Mouse (Mus musculus) hindbrain, postnatal 0 days (tissue): ENCODE results near the gene Gm10959. TPM values are rescaled to one million over a fixed set of nuclear protein-coding genes. Genes with fewer than 3 reads are reported as not detected.

ENCODE experiments used
- ATAC-seq: fragments of 200-750 bp; cut with Nextera tagmentation; 2 replicates; pipeline ENCODE4 v1.8.0; 2017; ENCODE audit warnings: mild to moderate bottlenecking, moderate TSS enrichment, moderate library complexity
- DNase-seq: peaks from one replicate; pipeline ENCODE4 v3.0.0-alpha.2; 2015; ENCODE audit warnings: low spot score
- H3K27ac ChIP-seq: fragments of 300-500 bp; sonication (generic); 2 replicates; pipeline ENCODE4 v1.5.1; 2014; ENCODE audit warnings: mild to moderate bottlenecking
- H3K27me3 ChIP-seq: fragments of 300-500 bp; sonication (generic); 2 replicates; pipeline ENCODE4 v1.6.1; 2014; ENCODE audit warnings: low read length, mixed read lengths; ENCODE audit not compliant: insufficient read depth
- H3K36me3 ChIP-seq: fragments of 300-500 bp; sonication (generic); 2 replicates; pipeline ENCODE4 v1.6.1; 2014; ENCODE audit warnings: low read length, mixed read lengths; ENCODE audit not compliant: insufficient read depth
- H3K4me1 ChIP-seq: fragments of 300-500 bp; sonication (generic); 2 replicates; pipeline ENCODE4 v1.6.1; 2014; ENCODE audit warnings: antibody characterized with exemption, low read length, mixed read lengths; ENCODE audit not compliant: insufficient read depth
- H3K4me2 ChIP-seq: fragments of 300-500 bp; sonication (generic); 2 replicates; pipeline ENCODE4 v1.6.1; 2014; ENCODE audit warnings: low read depth, mild to moderate bottlenecking, low read length, moderate library complexity, mixed read lengths
- H3K4me3 ChIP-seq: fragments of 300-500 bp; sonication (generic); 2 replicates; pipeline ENCODE4 v1.5.1; 2014; ENCODE audit warnings: low read length
- H3K9ac ChIP-seq: fragments of 300-500 bp; sonication (generic); replicated peaks from 2 replicates; pipeline ENCODE4 v1.6.1; 2014; ENCODE audit warnings: mild to moderate bottlenecking, low read length, moderate library complexity, mixed read lengths
- H3K9me3 ChIP-seq: fragments of 300-500 bp; sonication (generic); 2 replicates; pipeline ENCODE4 v1.6.1; 2016; ENCODE audit warnings: low read length, mixed read lengths
- CTCF ChIP-seq: IDR thresholded peaks from 2 replicates; pipeline ENCODE4 v1.5.1; 2016; ENCODE audit warnings: antibody characterized with exemption, control low read depth, low read depth
- WGBS: fragments of 180-500 bp; shearing (Covaris S2); extraction: QIAGEN DNeasy Blood & Tissue Kit; methylation state at CpG from one replicate; pipeline ENCODE4 v1.1.7; 2014; 5-methylcytosine and 5-hydroxymethylcytosine counted together
- polyA plus RNA-seq: library from polyadenylated mRNA; unstranded; fragments of >200 nt; fragmentation: Nextera tagmentation; extraction: Ambion mirVana; gene quantifications from 2 replicates; pipeline ENCODE4 v1.2.1, GENCODE M21; 2015
- total RNA-seq: library from RNA; depleted of rRNA; stranded (reverse); fragments of >200 nt; gene quantifications from 2 replicates; pipeline ENCODE4 v1.2.3, GENCODE M21; 2014

Gm10959 gene
- total and polyA plus RNA-seq, 2 experiments from 2014 or later: not detected

DNA sequence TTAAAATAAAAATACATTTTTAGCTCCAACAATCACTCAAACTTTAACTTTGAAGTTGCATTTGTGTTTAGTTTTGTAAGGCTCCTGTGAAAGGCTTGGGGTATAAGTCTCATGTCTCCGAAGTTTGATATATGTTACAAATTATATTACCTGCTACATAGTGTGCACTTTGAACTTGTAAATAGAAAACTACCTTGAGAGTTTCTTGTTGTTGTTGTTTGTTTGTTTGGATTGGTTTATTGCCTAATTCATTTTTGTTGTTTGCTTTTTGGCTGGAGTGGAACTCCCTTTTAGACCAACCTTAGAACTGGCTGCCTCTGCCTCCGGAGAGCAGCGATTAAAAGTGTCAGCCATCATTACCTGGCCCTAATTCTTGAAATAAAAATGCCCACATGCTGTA is 24.4 kb downstream of the Gm10959 start, which contains the start of gene Fabp2:
TSS of gene Fabp2 (plus strand) at position 301 of the 400 bp plus-strand sequence.
- Histone ChIP-seq H3K9me3 (no peaks in the 10 kb centered on the region), H3K27me3 (no peaks in the 10 kb centered on the region), H3K4me1 (no peaks in the 10 kb centered on the region), H3K36me3 (no peaks in the 10 kb centered on the region), H3K27ac (no peak within 1 kb of the TSS), H3K9ac (no peak within 1 kb of the TSS), H3K4me3 (no peak within 1 kb of the TSS), H3K4me2 (no peak within 1 kb of the TSS)
- ATAC-seq (no peak), DNase-seq (no peak)
- WGBS: 90% methylated on average over 3 of the region's 3 CpGs
- TF ChIP-seq CTCF: no peak

DNA sequence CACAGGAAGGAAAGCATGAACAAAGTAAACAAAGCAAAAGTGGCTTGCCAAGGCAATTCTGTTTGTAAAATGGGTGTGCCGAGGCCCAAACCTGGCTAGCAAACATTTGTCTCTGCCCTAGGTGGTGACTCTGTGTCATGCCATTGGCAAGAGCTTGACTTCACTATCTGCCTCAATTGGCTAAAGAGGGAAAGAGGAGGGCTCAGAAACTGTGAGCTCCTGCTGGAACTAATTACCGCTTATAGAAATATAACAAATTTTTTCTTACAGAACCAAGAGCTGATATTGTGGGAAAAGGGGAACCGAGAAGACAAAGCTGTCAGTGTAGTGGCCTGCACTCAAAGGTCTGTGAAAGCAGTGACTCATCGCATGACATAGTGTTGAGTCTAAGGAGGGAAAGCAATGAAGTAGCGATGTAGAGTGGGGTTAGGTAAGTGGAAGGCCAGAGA is 30.8 kb downstream of the Gm10959 start:
- Histone ChIP-seq H3K27ac (no peak overlapping the region), H3K36me3 (no peaks in the 10 kb centered on the region), H3K4me3 (no peak overlapping the region), H3K27me3 (no peaks in the 10 kb centered on the region), H3K9ac (no peak overlapping the region), H3K4me2 (no peak overlapping the region), H3K4me1 (no peaks in the 10 kb centered on the region), H3K9me3 (no peaks in the 10 kb centered on the region)
- 93% methylated on average over 5 of the region's 5 CpGs for WGBS
- DNase-seq (no peak), ATAC-seq (no peak)
- TF ChIP-seq CTCF: no peak

DNA sequence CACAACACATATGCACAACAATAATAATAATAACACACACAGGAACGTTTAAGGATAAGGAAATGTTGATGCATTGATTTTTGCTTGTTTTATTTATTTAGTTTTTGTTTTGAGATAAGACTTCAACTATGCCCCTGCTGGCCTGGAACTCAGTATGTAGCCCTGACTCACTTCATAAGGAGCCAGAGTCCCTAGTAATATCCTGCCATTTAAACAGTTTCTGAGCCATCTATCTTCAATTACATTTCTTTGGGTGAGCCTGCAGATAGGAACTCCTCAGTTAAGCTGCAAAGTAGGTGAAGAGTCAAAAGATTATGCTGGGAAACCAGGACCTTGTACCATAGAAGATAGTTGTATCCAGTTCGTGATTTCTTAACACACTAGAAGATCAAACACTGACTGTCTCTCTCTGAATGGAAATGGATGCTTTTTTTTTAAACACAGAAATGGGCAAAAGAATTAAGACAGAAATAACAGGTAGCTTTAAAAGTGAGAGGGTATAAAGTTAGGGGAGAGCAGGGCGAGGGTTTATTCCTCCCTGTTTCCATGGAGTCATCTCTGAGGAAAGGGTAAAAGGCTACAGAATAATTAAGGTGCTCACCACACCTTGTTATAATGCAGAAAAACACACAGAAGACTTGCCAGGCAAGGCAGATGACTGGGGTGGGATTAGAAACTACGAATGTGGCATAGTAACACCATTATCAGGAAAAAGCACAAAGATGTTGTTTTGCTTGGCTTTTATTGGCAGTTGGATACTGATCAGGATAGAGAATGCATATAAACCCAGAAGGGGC is 31.5 kb downstream of the Gm10959 start:
- H3K4me3 ChIP-seq: no peak overlapping the region
- WGBS: 81% methylated on average over 4 of the region's 4 CpGs

DNA sequence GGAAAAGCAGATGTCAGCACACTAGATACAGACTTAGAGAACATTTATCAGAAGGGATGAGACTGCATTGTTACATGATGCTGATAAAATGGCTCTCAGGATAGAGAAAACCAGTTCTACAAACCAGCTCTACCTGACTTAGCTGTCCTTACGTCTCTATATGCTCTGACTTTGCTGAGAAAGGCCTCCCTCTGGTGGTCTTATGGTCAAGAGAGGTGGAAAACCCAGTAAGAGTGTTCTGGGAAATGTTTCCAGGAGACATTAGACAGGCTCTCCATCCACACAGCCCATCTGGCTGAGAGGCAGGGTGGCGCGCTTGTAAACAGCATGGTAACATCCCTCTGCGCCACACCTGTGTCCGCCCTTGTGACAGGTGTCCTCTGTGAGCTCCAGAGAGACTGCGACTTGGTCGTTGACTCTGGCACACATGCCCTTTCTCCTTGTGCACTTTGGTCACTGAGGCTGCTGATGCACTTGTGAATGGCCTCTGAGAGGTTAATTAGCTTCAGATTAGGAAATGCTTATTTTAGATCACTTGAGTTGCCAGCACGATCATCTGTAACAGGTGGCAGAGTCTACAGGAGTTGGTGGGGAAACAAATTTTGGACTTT is 40.4 kb downstream of the Gm10959 start:
- Histone ChIP-seq H3K27ac (no peak overlapping the region), H3K27me3 (no peaks in the 10 kb centered on the region), H3K4me1 (no peaks in the 10 kb centered on the region), H3K4me3 (no peak overlapping the region), H3K4me2 (no peak overlapping the region), H3K9me3 (no peaks in the 10 kb centered on the region), H3K36me3 (no peaks in the 10 kb centered on the region), H3K9ac (no peak overlapping the region)
- 0 out of 2 replicates have a peak, but pooled peaks have one; percentile 17 for TF ChIP-seq CTCF
- DNase-seq (no peak), ATAC-seq (no peak)
- WGBS: 88% methylated on average over 8 of the region's 8 CpGs

More for the DNA sequence above, 31.5 kb downstream of the Gm10959 start:
- ATAC-seq (no peak), DNase-seq (no peak)
- H3K27me3 ChIP-seq: no peaks in the 10 kb centered on the region
- no peak for TF ChIP-seq CTCF
- H3K4me1 ChIP-seq: no peaks in the 10 kb centered on the region
- H3K27ac ChIP-seq: no peak overlapping the region
- no peak overlapping the region for H3K4me2 ChIP-seq
- H3K9ac ChIP-seq: no peak overlapping the region
- H3K9me3 ChIP-seq: no peaks in the 10 kb centered on the region
- H3K36me3 ChIP-seq: no peaks in the 10 kb centered on the region

DNA sequence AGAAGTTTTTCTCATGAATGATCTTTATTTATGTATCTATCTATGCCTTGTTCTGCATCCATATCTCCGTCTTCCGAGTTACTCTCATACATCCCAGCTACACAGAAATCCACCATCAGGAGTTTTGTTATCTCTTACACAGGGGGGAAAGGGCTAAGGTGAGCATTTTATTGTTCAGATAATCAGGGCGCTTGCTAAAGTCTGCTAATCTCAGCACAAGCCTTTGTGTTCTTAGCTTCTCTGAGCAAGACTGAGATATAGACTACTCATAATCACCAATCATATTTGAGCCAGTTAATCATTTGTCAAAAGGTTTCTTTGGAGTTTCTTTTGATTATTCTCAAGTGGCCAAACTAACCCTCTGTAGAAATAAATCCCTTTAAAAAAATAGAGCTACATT is 41.6 kb downstream of the Gm10959 start:
- H3K36me3 ChIP-seq: no peaks in the 10 kb centered on the region
- no peak overlapping the region for H3K4me2 ChIP-seq
- H3K9ac ChIP-seq: no peak overlapping the region
- H3K27ac ChIP-seq: no peak overlapping the region
- TF ChIP-seq CTCF: no peak
- no peaks in the 10 kb centered on the region for H3K4me1 ChIP-seq
- ATAC-seq (no peak), DNase-seq (no peak)
- no peaks in the 10 kb centered on the region for H3K27me3 ChIP-seq
- H3K9me3 ChIP-seq: no peaks in the 10 kb centered on the region
- no peak overlapping the region for H3K4me3 ChIP-seq
- 93% methylated on average over 3 of the region's 3 CpGs for WGBS

DNA sequence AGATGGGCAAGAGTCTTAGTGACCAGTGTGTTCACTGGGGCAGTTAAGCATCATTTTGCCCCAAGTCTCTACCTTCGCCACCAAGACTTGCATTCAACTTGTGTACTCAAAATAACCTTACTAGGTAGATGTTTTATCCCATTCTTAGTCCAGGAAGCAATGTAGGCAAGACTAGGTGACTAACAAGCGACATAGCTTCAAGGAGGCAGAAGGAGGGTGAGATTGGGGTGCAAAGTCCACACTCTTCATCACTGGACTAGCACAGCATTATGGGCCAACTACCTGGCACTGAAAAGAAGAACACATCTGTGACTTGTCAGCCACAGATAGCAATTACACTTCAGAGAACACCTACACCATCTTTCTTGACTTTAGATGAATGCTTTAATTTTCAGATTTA is 42.3 kb downstream of the Gm10959 start:
- TF ChIP-seq CTCF: no peak
- H3K36me3 ChIP-seq: no peaks in the 10 kb centered on the region
- no peak overlapping the region for H3K9ac ChIP-seq
- no peak overlapping the region for H3K4me2 ChIP-seq
- H3K27ac ChIP-seq: no peak overlapping the region
- H3K4me3 ChIP-seq: no peak overlapping the region
- no peak for ATAC-seq
- no peak for DNase-seq
- H3K9me3 ChIP-seq: no peaks in the 10 kb centered on the region
- H3K27me3 ChIP-seq: no peaks in the 10 kb centered on the region
- WGBS: 93% methylated on average over 2 of the region's 2 CpGs
- no peaks in the 10 kb centered on the region for H3K4me1 ChIP-seq

DNA sequence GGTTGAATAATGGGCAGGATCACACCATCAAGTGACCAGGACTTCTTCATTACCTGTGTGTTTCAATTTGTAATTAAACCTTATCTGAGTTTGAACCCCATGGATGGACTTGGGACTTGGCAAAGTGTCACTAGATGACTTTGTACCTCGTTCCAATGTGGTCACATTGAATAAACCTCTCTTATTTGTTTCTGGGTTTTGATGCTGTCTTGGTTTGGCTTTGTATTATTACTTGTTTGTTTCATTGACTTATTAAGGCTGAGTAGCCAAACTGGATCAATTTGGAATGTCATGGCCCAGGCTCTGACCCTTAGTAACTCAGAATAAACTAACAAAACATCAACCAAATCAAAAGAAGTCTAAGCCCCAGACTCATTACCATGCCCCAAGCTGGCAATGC is 47.6 kb downstream of the Gm10959 start:
- DNase-seq (no peak), ATAC-seq (no peak)
- Histone ChIP-seq H3K27me3 (no peaks in the 10 kb centered on the region), H3K9ac (no peak overlapping the region), H3K4me3 (no peak overlapping the region), H3K27ac (no peak overlapping the region), H3K36me3 (no peaks in the 10 kb centered on the region), H3K4me2 (no peak overlapping the region), H3K9me3 (no peaks in the 10 kb centered on the region), H3K4me1 (no peaks in the 10 kb centered on the region)
- no peak for TF ChIP-seq CTCF
- 78% methylated on average over 1 of the region's 1 CpGs for WGBS
